Mouse (Mus musculus): Measurements from ENCODE around the gene Man1a.

Gene Man1a

DNA sequence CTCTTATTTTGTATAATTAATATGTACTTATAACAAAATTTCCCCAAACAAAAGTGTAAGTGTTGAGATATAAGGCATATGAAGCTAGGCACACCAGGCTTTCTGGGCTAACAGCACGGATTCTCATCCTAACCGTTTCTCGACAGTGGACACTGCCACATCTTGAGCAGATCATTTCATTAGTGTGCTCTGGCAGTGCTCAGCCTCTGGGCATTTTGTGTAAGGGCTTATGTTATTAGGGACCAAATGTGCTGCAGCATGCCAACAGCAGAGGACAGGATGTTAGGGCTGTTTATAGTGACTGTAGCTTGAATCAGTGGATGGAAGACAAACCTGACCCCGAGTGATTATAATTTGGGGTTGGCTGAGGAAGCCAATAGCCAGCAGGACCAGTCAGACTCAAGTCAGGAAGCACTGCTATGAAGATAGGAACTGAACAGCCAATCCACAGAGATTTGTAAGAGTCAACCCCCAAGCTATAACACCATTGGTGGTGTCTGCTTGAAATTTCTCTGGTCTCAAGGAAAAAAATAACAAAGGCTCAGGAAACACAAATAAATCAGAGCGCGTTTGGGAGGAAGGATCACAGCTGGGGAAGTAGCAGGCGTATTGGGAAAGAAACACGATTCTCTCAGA is 161.3 kb downstream of the Man1a start:
- DNase-seq (ENCODE audit: low spot score): no peak

DNA sequence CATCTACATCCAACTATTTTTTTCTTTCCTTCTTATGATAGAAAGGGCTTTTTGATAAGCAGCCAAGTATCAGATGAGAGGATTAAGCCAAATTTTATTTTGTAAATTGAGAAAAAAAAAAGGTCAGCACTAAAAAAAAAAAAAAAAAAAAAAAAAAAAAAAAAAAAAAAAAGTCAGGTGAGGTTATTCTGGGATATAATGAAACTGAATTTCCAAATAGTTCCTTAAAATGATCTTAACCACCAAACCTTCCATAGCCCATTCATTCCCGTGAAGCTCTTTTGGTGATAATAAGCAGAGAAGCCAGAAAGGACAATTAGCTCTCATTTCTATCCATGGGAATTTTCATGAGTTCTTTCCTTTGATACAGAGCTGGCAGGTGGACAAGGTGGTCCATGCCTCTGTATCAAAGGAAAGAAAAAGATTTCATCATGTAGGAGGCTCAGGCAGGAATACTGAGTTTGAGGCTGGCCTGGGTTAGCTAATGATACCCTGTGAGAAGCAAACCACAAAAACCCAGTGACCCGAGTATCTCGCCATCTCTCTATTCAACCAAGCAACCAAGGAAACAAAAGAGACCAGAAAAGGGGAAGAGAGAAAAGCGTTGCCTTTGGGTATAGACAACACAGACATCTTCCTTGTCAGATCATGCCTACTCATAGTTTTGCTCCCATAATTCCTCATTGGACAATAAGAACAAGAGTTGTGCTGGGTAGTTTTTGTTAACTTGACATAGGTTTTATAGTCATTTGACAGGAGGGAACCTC is 162.7 kb downstream of the Man1a start:
- no peak for DNase-seq (ENCODE audit: low spot score)

DNA sequence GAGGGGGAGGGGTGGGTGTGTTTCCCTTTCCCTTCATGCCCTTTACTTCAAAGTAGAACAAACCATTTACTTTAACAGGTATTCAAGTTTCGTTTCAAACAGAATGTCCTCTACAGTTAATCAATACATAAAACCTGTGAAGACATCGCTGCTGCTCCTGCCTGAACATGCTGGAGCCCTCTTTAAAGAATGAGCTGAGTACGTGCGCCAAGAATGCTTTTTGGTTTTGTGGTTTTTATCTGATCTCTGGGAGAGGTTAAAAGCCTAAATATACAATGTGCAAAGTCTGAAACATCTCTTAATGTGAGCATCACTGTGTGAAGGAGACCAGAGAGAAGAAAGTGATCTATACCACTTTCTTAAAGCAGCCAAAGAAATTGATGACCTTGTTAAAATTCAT is 186.9 kb downstream of the Man1a start:
- DNase-seq (ENCODE audit: low spot score): no peak

DNA sequence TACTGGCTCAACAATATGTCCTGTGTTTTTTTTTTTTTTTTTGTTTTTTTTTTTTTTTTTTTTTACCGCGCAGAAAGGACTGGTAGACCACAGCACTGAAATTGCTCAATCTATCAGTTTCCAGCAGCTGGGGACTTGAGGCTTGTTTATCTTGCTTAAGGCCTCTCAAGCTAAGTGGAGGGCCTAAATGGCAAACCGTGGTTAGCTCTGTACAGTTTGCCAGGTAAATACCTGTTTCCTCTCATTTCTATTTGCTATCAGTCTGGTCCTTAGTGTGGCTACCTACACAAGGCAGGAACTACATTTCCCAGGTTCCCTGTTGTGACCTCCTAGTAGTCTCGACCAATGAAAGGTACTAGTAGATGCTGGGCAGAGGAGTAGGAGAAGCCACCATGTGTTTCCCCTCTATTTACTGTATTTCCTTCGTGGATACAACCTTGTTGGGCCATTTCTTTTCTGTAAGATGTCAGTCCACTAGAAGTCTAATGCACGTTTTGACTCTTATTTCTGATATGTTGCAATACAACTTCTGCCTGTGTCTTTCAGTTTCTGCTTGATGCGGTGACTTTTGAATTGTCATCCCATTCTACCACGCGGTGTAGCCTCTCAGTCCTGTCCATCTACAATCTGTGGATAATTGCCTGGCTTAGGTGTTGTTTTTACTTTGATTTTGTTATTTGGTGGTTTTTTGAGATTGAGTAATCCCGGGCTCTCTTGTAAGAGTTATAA is 187.9 kb downstream of the Man1a start:
- DNase-seq (ENCODE audit: low spot score): no peak

DNA sequence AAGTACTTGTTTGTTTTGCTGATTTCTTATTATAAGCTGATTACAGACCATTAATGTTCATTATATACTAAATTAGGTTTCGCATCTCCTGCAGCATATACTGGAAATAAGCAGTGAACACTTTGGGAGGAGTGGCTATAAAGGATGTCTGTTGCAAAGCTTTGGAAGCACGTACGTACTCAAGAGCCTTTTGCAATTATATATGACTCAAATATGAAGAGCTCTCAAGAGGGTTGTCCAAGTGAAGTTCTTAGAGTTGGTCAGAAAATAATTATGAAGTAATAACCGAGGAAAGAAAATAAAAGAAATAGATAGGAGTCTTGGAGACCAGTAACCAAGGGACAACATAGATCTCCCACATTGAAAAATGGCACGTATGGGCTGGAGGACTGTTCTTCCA is 189.9 kb downstream of the Man1a start:
- DNase-seq (ENCODE audit: low spot score): no peak

DNA sequence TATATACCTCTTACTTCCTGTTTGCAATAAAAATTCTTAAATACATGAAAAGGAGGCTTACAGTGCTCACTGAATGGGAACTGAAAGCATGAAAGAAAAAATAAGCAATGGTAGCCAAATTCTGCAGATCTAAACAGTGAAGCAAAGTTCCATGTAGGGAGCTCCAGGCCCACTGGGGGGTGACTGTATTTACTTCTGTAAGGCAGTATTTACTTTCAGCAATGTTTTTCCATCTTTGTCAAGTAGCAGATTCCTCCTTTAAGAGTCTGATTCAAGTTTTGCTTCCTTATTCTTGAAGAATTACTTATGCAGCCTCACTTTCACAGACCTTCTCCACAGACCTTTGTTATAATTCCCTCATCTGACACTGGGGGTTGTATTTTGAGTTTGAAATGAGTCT is 195.1 kb downstream of the Man1a start:
- DNase-seq (ENCODE audit: low spot score): no peak

DNA sequence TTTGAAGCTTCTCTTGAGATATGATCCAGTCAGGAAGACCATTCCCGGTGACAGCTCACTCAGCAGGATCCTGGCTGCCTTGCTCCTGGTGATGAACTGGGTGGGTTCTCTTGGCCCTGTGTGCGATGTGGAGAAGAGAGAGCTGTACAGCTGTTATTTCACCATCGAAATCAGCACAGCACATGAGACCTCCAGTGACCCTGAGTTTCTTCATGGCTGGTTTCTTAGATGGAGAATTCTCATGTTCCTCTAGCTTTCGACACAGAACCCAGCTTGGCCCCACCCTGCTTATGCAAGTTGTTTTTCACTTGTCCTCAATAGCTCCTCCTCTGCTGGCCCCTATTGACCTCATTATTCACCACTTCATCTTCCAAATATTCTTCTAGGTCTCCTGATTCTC is 200.5 kb downstream of the Man1a start:
- DNase-seq (ENCODE audit: low spot score): no peak

DNA sequence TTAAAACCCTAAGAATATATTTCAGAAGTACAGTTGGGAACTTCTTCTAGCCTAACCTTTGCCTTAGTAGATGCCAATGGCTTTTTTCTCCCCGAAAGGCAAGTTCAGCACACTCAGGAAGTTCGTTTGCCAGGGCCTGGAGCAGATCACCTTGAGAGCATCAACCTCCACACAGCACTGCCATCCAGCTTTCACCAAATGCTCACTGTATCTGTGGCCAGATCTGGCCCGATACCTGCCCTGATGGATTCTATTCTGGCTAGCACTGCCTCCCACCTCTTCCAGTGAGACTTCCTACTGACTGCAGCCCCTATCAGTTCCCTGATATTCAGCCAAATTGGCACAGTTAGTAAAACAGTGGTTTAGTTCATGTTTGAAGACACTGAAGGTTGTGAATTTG is 202.2 kb downstream of the Man1a start:
- DNase-seq (ENCODE audit: low spot score): no peak

- DNase-seq (ENCODE audit: low spot score): peak; percentile 34
Observed at GRCm38 (mm10) chr10:53863486-53864357, 212.7 kb downstream of the Man1a start.

DNA sequence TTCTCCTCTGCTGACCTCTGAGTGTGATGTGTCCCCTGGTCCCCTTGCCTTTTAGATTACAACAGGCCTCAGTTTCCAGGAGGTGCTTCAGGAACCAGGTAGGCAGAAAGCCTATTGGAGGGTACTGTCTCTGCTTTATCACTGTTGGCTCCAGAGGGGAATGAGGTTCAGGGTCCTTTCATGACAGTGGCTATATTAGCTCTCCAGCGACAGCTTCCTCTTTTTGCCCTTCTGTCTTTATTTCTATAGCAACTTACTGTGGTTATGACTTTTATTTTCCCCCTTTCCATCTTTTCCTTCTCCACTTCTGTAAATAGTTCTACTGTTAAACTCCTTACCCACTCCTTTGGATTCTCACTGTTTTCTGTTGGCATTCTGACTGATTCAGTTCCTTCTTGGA is 216.5 kb downstream of the Man1a start:
- no peak for DNase-seq (ENCODE audit: low spot score)

- no peak for DNase-seq (ENCODE audit: low spot score)
Observed at GRCm38 (mm10) chr10:53859224-53859623, 217.2 kb downstream of the Man1a start.
